16 mouse cellular contexts compared by ENCODE assay signal in the genomic region with DNA sequence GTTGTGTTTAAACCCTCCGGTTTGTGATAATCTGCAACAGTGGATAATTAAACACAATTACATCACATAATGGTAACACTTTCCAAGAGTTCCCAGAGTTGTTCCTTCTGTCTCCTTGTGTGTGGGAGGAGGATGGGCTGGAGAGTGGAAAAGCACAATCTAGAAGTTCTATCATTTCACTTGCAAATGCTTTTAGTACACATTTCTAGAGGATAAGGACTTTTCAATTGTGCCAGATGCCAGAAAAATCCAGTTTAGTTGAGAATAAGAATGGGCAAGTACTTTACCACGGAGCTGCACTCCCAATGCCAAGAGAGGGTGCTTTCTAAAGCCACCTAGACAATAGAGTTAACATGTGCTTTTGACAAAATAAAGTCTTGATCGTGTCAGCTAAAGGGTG. TPM values are rescaled to one million over a fixed set of nuclear protein-coding genes. Genes with fewer than 3 reads are reported as not detected.
A peak's percentile ranks its signal among the peaks of the same experiment; 100 is the strongest.
DNase-seq lines count a peak whose midpoint lies in the region; ATAC-seq and TF ChIP-seq lines count a peak whose summit lies in the region.
"Had no signal": no experiment of that assay in that cellular context is flagged by ENCODE, and none has a peak within 500 bp of the region (broad histone marks: within the 10 kb centered on the region; RNA-seq: fewer than 3 reads in every experiment).

No protein-coding gene starts in this region.

- no peak for TF ChIP-seq EP300 in liver, postnatal 0 days (IDR thresholded peaks at IDR 0.05; ENCODE audit: low read depth)

- no peaks in the 10 kb centered on the region; the same call in 1 of the 2 replicates for H3K27me3 ChIP-seq in forebrain, postnatal 0 days (ENCODE audit: insufficient read depth, low read length)
- H3K27me3 ChIP-seq in forebrain, embryonic 11.5 days (ENCODE audit: control insufficient read depth, insufficient read depth, low read length): peaks cover 12% of the 10 kb centered on the region
- no peaks in the 10 kb centered on the region; the same call in 1 of the 2 replicates for H3K27me3 ChIP-seq in liver, embryonic 12.5 days (replicated peaks)
- no peaks in the 10 kb centered on the region for H3K27me3 ChIP-seq in liver, postnatal 0 days (ENCODE audit: insufficient read depth, low read length)
- peaks cover 12% of the 10 kb centered on the region for H3K27me3 ChIP-seq in midbrain, embryonic 11.5 days (ENCODE audit: control insufficient read depth, insufficient read depth, low read length)

- no peaks in the 10 kb centered on the region for H3K9me3 ChIP-seq in forebrain, postnatal 0 days (ENCODE audit: low read length)
- no peaks in the 10 kb centered on the region for H3K9me3 ChIP-seq in forebrain, embryonic 11.5 days (ENCODE audit: control insufficient read depth, low read length)
- 0 out of 2 replicates have a peak, but pooled peaks cover 3% of the 10 kb centered on the region for H3K9me3 ChIP-seq in liver, embryonic 12.5 days (replicated peaks)
- H3K9me3 ChIP-seq in liver, postnatal 0 days (ENCODE audit: low read length): no peaks in the 10 kb centered on the region
- H3K9me3 ChIP-seq in midbrain, embryonic 11.5 days (ENCODE audit: control insufficient read depth, low read length): no peaks in the 10 kb centered on the region
- H3K9me3 ChIP-seq: embryonic facial prominence, embryonic 13.5 days; forebrain, embryonic 13.5 days; limb, embryonic 13.5 days had no signal

- H3K36me3 ChIP-seq in forebrain, postnatal 0 days (ENCODE audit: insufficient read depth): no peaks in the 10 kb centered on the region
- no peaks in the 10 kb centered on the region for H3K36me3 ChIP-seq in forebrain, embryonic 11.5 days (ENCODE audit: control insufficient read depth, insufficient read depth, low read length)
- peaks cover 8% of the 10 kb centered on the region for H3K36me3 ChIP-seq in liver, embryonic 12.5 days
- no peaks in the 10 kb centered on the region for H3K36me3 ChIP-seq in liver, postnatal 0 days (replicated peaks; ENCODE audit: insufficient read depth, low read length)
- no peaks in the 10 kb centered on the region for H3K36me3 ChIP-seq in midbrain, embryonic 11.5 days (ENCODE audit: control insufficient read depth, insufficient read depth, low read length)
- H3K36me3 ChIP-seq: embryonic facial prominence, embryonic 13.5 days; limb, embryonic 13.5 days had no signal

- no peak for ATAC-seq in forebrain, postnatal 0 days
- no peak for ATAC-seq in forebrain, embryonic 11.5 days (replicated peaks; ENCODE audit: low FRiP score)
- no peak for ATAC-seq in liver, embryonic 12.5 days
- ATAC-seq in liver, postnatal 0 days: no peak
- ATAC-seq in midbrain, embryonic 11.5 days (ENCODE audit: low FRiP score): no peak
- ATAC-seq in activated CD4-positive, CD25-positive, alpha-beta regulatory T cell, adult 4 months: no peak

- H3K4me1 ChIP-seq in forebrain, postnatal 0 days (ENCODE audit: insufficient read depth): peaks cover 13% of the 10 kb centered on the region
- H3K4me1 ChIP-seq in forebrain, embryonic 11.5 days (replicated peaks; ENCODE audit: control insufficient read depth, insufficient read depth, low read length): peaks cover 5% of the 10 kb centered on the region; the same call in 1 of the 2 replicates
- peaks cover 54% of the 10 kb centered on the region for H3K4me1 ChIP-seq in liver, embryonic 12.5 days
- peaks cover 20% of the 10 kb centered on the region for H3K4me1 ChIP-seq in liver, postnatal 0 days (ENCODE audit: insufficient read depth)
- peaks cover 7% of the 10 kb centered on the region for H3K4me1 ChIP-seq in midbrain, embryonic 11.5 days (ENCODE audit: control insufficient read depth, insufficient read depth, low read length)

- H3K4me3 ChIP-seq in forebrain, postnatal 0 days (ENCODE audit: low read depth, low read length): no peak overlapping the region
- H3K4me3 ChIP-seq in forebrain, embryonic 11.5 days (ENCODE audit: low read depth, low read length): no peak overlapping the region
- H3K4me3 ChIP-seq in liver, embryonic 12.5 days: no peak overlapping the region
- H3K4me3 ChIP-seq in liver, postnatal 0 days (ENCODE audit: low read depth, low read length): no peak overlapping the region
- H3K4me3 ChIP-seq in midbrain, embryonic 11.5 days (ENCODE audit: low read depth, low read length): no peak overlapping the region

- no peak overlapping the region for H3K9ac ChIP-seq in forebrain, postnatal 0 days
- no peak overlapping the region for H3K9ac ChIP-seq in forebrain, embryonic 11.5 days (ENCODE audit: low read length)
- no peak overlapping the region for H3K9ac ChIP-seq in liver, embryonic 12.5 days
- no peak overlapping the region for H3K9ac ChIP-seq in liver, postnatal 0 days (replicated peaks)
- H3K9ac ChIP-seq in midbrain, embryonic 11.5 days (ENCODE audit: low read length): no peak overlapping the region

- 46% methylated on average over 3 of the region's 3 CpGs for WGBS in forebrain, postnatal 0 days
- 70% methylated on average over 3 of the region's 3 CpGs for WGBS in forebrain, embryonic 11.5 days
- 71% methylated on average over 3 of the region's 3 CpGs for WGBS in liver, embryonic 12.5 days (ENCODE audit: insufficient replicate concordance)
- WGBS in liver, postnatal 0 days (ENCODE audit: insufficient replicate concordance): 77% methylated on average over 3 of the region's 3 CpGs
- 73% methylated on average over 3 of the region's 3 CpGs for WGBS in midbrain, embryonic 11.5 days

- no peak for TF ChIP-seq CTCF in forebrain, postnatal 0 days (IDR thresholded peaks at IDR 0.05; ENCODE audit: low read depth)
- no peak for TF ChIP-seq CTCF in liver, postnatal 0 days (IDR thresholded peaks at IDR 0.05; ENCODE audit: low read depth)

- DNase-seq in forebrain, postnatal 0 days: no peak
- DNase-seq in forebrain, embryonic 11.5 days (ENCODE audit: low spot score): no peak
- DNase-seq in liver, postnatal 0 days: no peak
- DNase-seq in midbrain, embryonic 11.5 days (ENCODE audit: low spot score, missing footprints): peak; percentile 87
- peak; percentile 33 for DNase-seq in telencephalon, adult 2 months (ENCODE audit: low read depth, low spot score)
- DNase-seq in gastrocnemius, postnatal 4 days (ENCODE audit: low spot score in 2 of 2): no peak
- DNase-seq: adrenal gland, postnatal 36 days; gastrocnemius, adult 2 months; heart, adult 2 months; right cerebral cortex, adult 18-20 months; thymus, adult 18-20 months had no signal

- H3K27ac ChIP-seq in forebrain, postnatal 0 days (ENCODE audit: low read depth, low read length): no peak overlapping the region
- H3K27ac ChIP-seq in forebrain, embryonic 11.5 days (ENCODE audit: low read depth, low read length): no peak overlapping the region
- peak overlapping the region; percentile 98 for H3K27ac ChIP-seq in liver, embryonic 12.5 days
- no peak overlapping the region for H3K27ac ChIP-seq in liver, postnatal 0 days (ENCODE audit: low read depth)
- H3K27ac ChIP-seq in midbrain, embryonic 11.5 days (ENCODE audit: low read depth, low read length): no peak overlapping the region
- H3K27ac ChIP-seq: heart, adult 2 months; limb, embryonic 13.5 days had no signal

- H3K4me2 ChIP-seq in forebrain, postnatal 0 days (ENCODE audit: low read depth): peak overlapping the region; percentile 95
- no peak overlapping the region for H3K4me2 ChIP-seq in forebrain, embryonic 11.5 days (ENCODE audit: low read depth, low read length, severe bottlenecking)
- peak overlapping the region; percentile 95 for H3K4me2 ChIP-seq in liver, embryonic 12.5 days
- H3K4me2 ChIP-seq in liver, postnatal 0 days (ENCODE audit: low read depth, low read length): no peak overlapping the region
- H3K4me2 ChIP-seq in midbrain, embryonic 11.5 days: no peak overlapping the region

RNA-seq across cellular contexts. Expression of gene Zdhhc14, which starts 2.0 kb away (rescaled TPM):
- 16.3 and 16.7 TPM in 2 replicates for total RNA-seq in forebrain, postnatal 0 days (2014; rRNA removed)
- 6.7 and 9.9 TPM in 2 replicates for polyA plus RNA-seq in forebrain, postnatal 0 days (2015; fragmentation: Nextera tagmentation; extraction: Ambion mirVana)
- 2.3 and 2.4 TPM in 2 replicates for polyA plus RNA-seq in forebrain, embryonic 11.5 days (2014; fragmentation: Nextera tagmentation; extraction: Ambion mirVana)
- 10.6 and 11.8 TPM in 2 replicates for polyA plus RNA-seq in liver, embryonic 12.5 days (2016; fragmentation: Nextera tagmentation; extraction: Ambion mirVana)
- 2.4 and 2.7 TPM in 2 replicates for polyA plus RNA-seq in liver, postnatal 0 days (2015; fragmentation: Nextera tagmentation; extraction: Ambion mirVana)
- polyA plus RNA-seq in midbrain, embryonic 11.5 days (2014; fragmentation: Nextera tagmentation; extraction: Ambion mirVana): 2.0 TPM in 2 replicates
- 1 to 10 TPM; 4.8 to 5.1 TPM for total RNA-seq in gastrocnemius, postnatal 4 days (2021)
- polyA plus RNA-seq in activated CD4-positive, CD25-positive, alpha-beta regulatory T cell, adult 4 months (2017; shearing (Covaris generic)): under 1 TPM; 0.15 to 0.17 TPM

RNA-seq across cellular contexts. Expression of gene Tmem242, which starts 50.3 kb away (rescaled TPM):
- total RNA-seq in forebrain, postnatal 0 days (2014; rRNA removed): 96.4 and 180 TPM in 2 replicates
- 122 and 123 TPM in 2 replicates for polyA plus RNA-seq in forebrain, postnatal 0 days (2015; fragmentation: Nextera tagmentation; extraction: Ambion mirVana)
- 140 and 141 TPM in 2 replicates for polyA plus RNA-seq in forebrain, embryonic 11.5 days (2014; fragmentation: Nextera tagmentation; extraction: Ambion mirVana)
- polyA plus RNA-seq in liver, embryonic 12.5 days (2016; fragmentation: Nextera tagmentation; extraction: Ambion mirVana): 52.6 and 52.8 TPM in 2 replicates
- polyA plus RNA-seq in liver, postnatal 0 days (2015; fragmentation: Nextera tagmentation; extraction: Ambion mirVana): 45.5 and 45.6 TPM in 2 replicates
- polyA plus RNA-seq in midbrain, embryonic 11.5 days (2014; fragmentation: Nextera tagmentation; extraction: Ambion mirVana): 129 and 144 TPM in 2 replicates
- 100 to 1,000 TPM; 120 to 128 TPM for total RNA-seq in gastrocnemius, postnatal 4 days (2021)
- polyA plus RNA-seq in activated CD4-positive, CD25-positive, alpha-beta regulatory T cell, adult 4 months (2017; shearing (Covaris generic)): 100 to 1,000 TPM in 1 of 2 experiments, 10 to 100 TPM in 1; 72.3 to 103 TPM

Comparison
In these comparisons a context has a peak if more than half of its experiments do, and no peak if none do; other contexts are left out.
1. H3K4me2 ChIP-seq: peak in forebrain, postnatal 0 days (single experiment) and liver, embryonic 12.5 days (single experiment); none in forebrain, embryonic 11.5 days (single experiment), liver, postnatal 0 days (single experiment) and midbrain, embryonic 11.5 days (single experiment).
2. DNase-seq: peak in midbrain, embryonic 11.5 days (single experiment) and telencephalon, adult 2 months (single experiment); none in forebrain, postnatal 0 days (single experiment), forebrain, embryonic 11.5 days (single experiment), liver, postnatal 0 days (single experiment) and gastrocnemius, postnatal 4 days (0 of 2).